Mouse (Mus musculus): ENCODE results near the gene Bud31.

DNA sequence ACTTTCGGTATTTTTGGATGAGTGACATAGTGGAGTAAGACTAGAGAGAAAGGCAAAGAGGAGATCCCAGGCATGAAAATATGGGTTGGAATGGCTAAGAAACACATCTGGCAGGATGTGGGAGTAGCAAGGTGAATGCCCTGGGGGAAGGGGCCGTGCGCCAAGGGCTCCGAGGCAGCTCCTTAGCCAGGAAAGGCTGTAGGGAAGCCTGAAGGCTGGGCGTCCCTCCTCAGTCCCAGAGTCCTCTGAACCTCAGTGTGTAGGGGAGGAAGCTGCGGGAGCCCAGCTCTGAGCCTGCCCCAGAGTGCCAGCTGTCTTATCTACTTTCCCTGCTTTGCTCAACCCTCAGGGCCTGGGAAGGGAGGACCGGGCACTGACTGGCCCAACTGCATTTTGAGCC, 19.2 kb upstream of the Bud31 start:
- no peak for TF ChIP-seq CTCF (IDR thresholded peaks at IDR 0.05; ENCODE audit: low read depth, low read length)
- no peak for TF ChIP-seq POLR2AphosphoS5 (IDR thresholded peaks at IDR 0.05; ENCODE audit: insufficient replicate concordance, low read depth, low read length)
- TF ChIP-seq TAL1 (conservative IDR thresholded peaks at IDR 0.05; ENCODE audit: low read depth, low read length), result no peak
- no peak for TF ChIP-seq GATA1 (IDR thresholded peaks at IDR 0.05; ENCODE audit: borderline replicate concordance, low read length)
- TF ChIP-seq GATA2 (IDR thresholded peaks at IDR 0.05; ENCODE audit: borderline replicate concordance, low read depth, low read length), result no peak
